Comparison of ENCODE assay signal across 8 mouse cellular contexts in genomic region chr5:52782523-52783250, GRCm38 (mm10). TPM values are rescaled to one million over a fixed set of nuclear protein-coding genes. Genes with fewer than 3 reads are reported as not detected.
A peak's percentile ranks its signal among the peaks of the same experiment; 100 is the strongest.
DNase-seq lines count a peak whose midpoint lies in the region; ATAC-seq lines count a peak whose summit lies in the region.

No protein-coding gene starts in this region.

- no peaks in the 10 kb centered on the region for H3K27me3 ChIP-seq in hindbrain, embryonic 14.5 days (ENCODE audit: control insufficient read depth, insufficient read depth, low read length)

- peak overlapping the region; percentile 83 for H3K27ac ChIP-seq in hindbrain, embryonic 14.5 days

- 5% methylated on average over 37 of the region's 37 CpGs for WGBS in hindbrain, embryonic 14.5 days

- peak overlapping the region; percentile 53 for H3K4me3 ChIP-seq in hindbrain, embryonic 14.5 days (replicated peaks; ENCODE audit: low read length)

- peak overlapping the region; percentile 62 for H3K9ac ChIP-seq in hindbrain, embryonic 14.5 days

- ATAC-seq in hindbrain, embryonic 14.5 days (ENCODE audit: low FRiP score): peak; percentile 98

- peak overlapping the region; percentile 56 for H3K4me2 ChIP-seq in hindbrain, embryonic 14.5 days (replicated peaks)

- DNase-seq in R1 (ENCODE audit: low read depth, low spot score): peak; percentile 92
- DNase-seq in cerebellum, postnatal 25 days: peak; percentile 89 to 92
- peak; percentile 77 to 84 for DNase-seq in frontal cortex, postnatal 25 days (ENCODE audit: low spot score in 2 of 2)
- DNase-seq in hindbrain, embryonic 14.5 days (ENCODE audit: low spot score): peak; percentile 87
- peak; percentile 85 to 87 for DNase-seq in layer of hippocampus, postnatal 36 days
- DNase-seq in lung, postnatal 36 days: peak; percentile 89
- DNase-seq in retina, postnatal 1 day: peak; percentile 94
- DNase-seq in urinary bladder, adult 18-20 months (ENCODE audit: low spot score in 2 of 2): peak; percentile 76 to 83

- no peaks in the 10 kb centered on the region for H3K36me3 ChIP-seq in hindbrain, embryonic 14.5 days (replicated peaks; ENCODE audit: control insufficient read depth, insufficient read depth)

- no peaks in the 10 kb centered on the region for H3K4me1 ChIP-seq in hindbrain, embryonic 14.5 days (replicated peaks; ENCODE audit: control insufficient read depth, insufficient read depth, low read length)

- H3K9me3 ChIP-seq in hindbrain, embryonic 14.5 days (ENCODE audit: control insufficient read depth, low read length): no peaks in the 10 kb centered on the region

RNA-seq across cellular contexts. Expression of gene Zcchc4, which starts 7.5 kb away (rescaled TPM):
- polyA plus RNA-seq in hindbrain, embryonic 14.5 days (2014; fragmentation: Nextera tagmentation; extraction: Ambion mirVana): 9.3 and 11.0 TPM in 2 replicates
- 10 to 100 TPM; 10.5 to 11.7 TPM for total RNA-seq in layer of hippocampus, postnatal 36 days (2021)

RNA-seq across cellular contexts. Expression of gene Pi4k2b, which starts 41.3 kb away (rescaled TPM):
- 7.4 and 7.6 TPM in 2 replicates for polyA plus RNA-seq in hindbrain, embryonic 14.5 days (2014; fragmentation: Nextera tagmentation; extraction: Ambion mirVana)
- 1 to 10 TPM; 2.1 to 2.8 TPM for total RNA-seq in layer of hippocampus, postnatal 36 days (2021)

RNA-seq across cellular contexts. Expression of gene Anapc4, which starts 51.1 kb away (rescaled TPM):
- 116 and 117 TPM in 2 replicates for polyA plus RNA-seq in hindbrain, embryonic 14.5 days (2014; fragmentation: Nextera tagmentation; extraction: Ambion mirVana)
- 10 to 100 TPM; 67.6 to 71.4 TPM for total RNA-seq in layer of hippocampus, postnatal 36 days (2021)

Comparison
In these comparisons a context has a peak if more than half of its experiments do, and no peak if none do; other contexts are left out.
1. Peak in every context shown above with its lines: DNase-seq, ATAC-seq, H3K4me3 ChIP-seq and H3K27ac ChIP-seq.